Mouse (Mus musculus): ENCODE results near the gene Ccdc110.

Gene Ccdc110

DNA sequence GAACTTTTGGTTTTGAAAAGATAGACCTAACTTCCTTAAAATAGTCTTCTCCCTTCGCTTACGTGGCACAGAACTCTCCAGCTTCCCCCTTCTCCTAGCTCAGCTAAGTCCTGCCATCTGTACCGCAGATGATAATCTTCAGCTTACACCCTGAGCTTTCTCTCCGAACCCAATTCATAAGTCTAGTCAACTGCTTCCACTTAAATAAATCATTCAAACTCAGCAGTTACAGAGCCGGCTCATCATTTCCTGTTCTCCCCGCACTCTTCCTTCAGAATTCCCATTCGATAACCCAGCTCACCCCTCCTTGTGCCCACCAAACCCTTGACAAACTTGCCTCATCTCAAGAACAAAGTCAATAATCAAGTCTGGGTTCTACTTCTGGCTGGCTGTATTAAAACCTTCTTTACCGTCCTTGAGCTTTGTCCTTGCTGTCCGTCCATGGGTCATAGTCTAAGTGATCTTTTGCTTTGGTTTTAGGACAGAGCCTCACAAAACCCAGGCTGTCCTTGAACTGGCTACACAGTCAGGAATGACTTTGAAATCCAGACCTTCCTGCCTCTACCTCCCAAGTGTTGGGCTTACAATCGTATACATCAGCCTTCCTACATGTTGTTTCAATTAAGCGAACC is 41.5 kb downstream of the Ccdc110 start:
- no peak for DNase-seq (ENCODE audit: low spot score in 2 of 2)

DNA sequence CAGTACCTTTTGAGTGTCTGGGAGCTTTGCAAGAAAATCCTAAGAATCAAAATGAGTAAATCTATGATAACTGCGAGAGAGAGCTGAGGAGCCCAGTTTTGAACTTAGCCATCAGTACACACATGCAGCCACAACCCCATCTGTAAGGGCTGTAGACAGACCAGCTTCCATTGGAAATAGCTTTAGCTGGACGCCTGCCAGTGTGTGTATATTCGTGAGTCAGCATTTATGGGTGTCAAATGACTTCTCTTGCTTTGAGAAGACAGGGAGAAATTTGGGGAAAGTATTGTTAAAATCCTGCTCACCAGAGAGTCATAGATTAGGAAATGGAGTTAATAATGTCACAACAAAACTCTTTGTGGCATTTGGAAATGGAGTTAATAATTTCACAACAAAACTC is 52.2 kb downstream of the Ccdc110 start:
- no peak for DNase-seq (ENCODE audit: low spot score in 2 of 2)

DNA sequence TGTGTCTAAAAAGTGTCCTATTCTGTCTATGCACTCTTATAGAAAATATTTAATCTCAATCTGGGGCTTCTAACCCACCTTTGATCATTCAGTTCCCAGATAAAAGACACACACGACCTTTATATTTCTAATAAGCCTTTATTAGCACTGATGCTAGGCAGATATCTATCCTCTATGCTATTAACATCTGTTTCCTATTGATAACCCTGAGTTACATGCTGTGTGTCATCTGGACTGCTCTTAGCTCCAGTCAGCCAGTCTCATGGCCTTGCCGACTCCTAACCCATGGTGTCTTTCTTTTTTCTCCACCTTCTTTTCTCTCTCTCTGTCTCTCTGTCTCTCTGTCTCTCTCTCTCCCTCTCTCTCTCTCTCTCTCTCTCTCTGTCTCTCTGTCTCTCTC is 53.8 kb downstream of the Ccdc110 start:
- DNase-seq (ENCODE audit: low spot score in 2 of 2): no peak

DNA sequence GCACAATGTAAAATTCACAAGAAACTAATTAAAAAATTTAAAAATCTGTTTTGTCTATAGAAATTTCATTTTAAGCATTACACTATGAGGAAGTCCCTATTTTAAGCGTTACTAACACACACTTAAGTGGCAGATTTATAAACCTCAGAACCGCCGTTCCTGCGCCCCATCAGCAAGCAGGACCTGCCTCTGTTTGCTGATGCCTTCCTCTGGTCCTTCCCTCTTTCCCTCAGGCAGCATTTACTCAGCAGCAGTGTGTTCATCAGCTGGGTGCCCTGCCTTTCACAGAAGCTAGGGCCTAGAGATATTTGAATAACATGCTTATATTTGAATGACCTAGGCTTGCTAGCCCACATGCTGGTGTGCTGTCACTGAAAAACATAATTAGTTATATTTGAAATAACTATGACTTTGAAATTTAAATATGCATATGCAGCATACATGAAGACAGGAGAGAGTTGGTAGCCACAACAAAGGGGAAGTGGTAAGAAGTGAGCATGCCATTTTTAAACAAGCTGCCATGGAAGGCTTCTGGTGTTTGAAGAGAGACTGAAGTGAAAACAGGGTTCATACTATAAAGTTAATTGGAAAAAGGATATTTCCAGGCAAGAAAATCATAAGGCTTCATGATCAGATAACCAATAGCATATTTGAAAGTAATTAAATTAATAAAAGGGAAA is 56.4 kb downstream of the Ccdc110 start:
- no peak for DNase-seq (ENCODE audit: low spot score in 2 of 2)

Data from spleen, postnatal 4 days (tissue).